Mouse (Mus musculus): Measurements from ENCODE around the gene Ezh2. TPM values are rescaled to one million over a fixed set of nuclear protein-coding genes. Genes with fewer than 3 reads are reported as not detected.
"Not testable (repeated sequence)": the region's sequence is repeated elsewhere in the genome, so short reads cannot be mapped to it uniquely, and the experiment has no call there.

Gene Ezh2
- 10 to 100 TPM; 12.1 to 12.9 TPM for total RNA-seq (2021)
- long read RNA-seq, experiment 1, partial matches to known transcripts = 1 of 2 reads
- long read RNA-seq, experiment 1, other reads (novel, unspliced or antisense) = 1 of 2 reads
- long read RNA-seq, experiment 2, partial matches to known transcripts = 0 of 2 reads
- long read RNA-seq, experiment 2, other reads (novel, unspliced or antisense) = 1 of 2 reads

GRCm38 (mm10) chr6:47594926-47595623 lies at the start of gene Ezh2:
Gene Ezh2 (minus strand): TSS chr6:47595341.
- DNase-seq (ENCODE audit: low spot score in 2 of 2) = peak; percentile 96 to 97

- no peak for DNase-seq (ENCODE audit: low spot score in 2 of 2)
Measured at GRCm38 (mm10) chr6:47636527-47637076, 41.5 kb upstream of the Ezh2 start.

- no peak for DNase-seq (ENCODE audit: low spot score in 2 of 2)
Measured at GRCm38 (mm10) chr6:47635995-47636526, 40.9 kb upstream of the Ezh2 start.

- no peak for DNase-seq (ENCODE audit: low spot score in 2 of 2)
Measured at GRCm38 (mm10) chr6:47635207-47635994, 40.3 kb upstream of the Ezh2 start.

GRCm38 (mm10) chr6:47633467-47633866 lies 38.3 kb upstream of the Ezh2 start:
- DNase-seq (ENCODE audit: low spot score in 2 of 2) = no peak

- not testable (repeated sequence) for DNase-seq (ENCODE audit: low spot score in 2 of 2)
Measured at GRCm38 (mm10) chr6:47630061-47630460, 34.9 kb upstream of the Ezh2 start.

GRCm38 (mm10) chr6:47627978-47628377 lies 32.8 kb upstream of the Ezh2 start:
- no peak for DNase-seq (ENCODE audit: low spot score in 2 of 2)

- DNase-seq (ENCODE audit: low spot score in 2 of 2) = not testable (repeated sequence)
Measured at GRCm38 (mm10) chr6:47626976-47627375, 31.8 kb upstream of the Ezh2 start.

GRCm38 (mm10) chr6:47621039-47621438 lies 25.9 kb upstream of the Ezh2 start:
- no peak for DNase-seq (ENCODE audit: low spot score in 2 of 2)

- DNase-seq (ENCODE audit: low spot score in 2 of 2) = not testable (repeated sequence)
Measured at GRCm38 (mm10) chr6:47608306-47608705, 13.2 kb upstream of the Ezh2 start.

- no peak for DNase-seq (ENCODE audit: low spot score in 2 of 2)
Measured at GRCm38 (mm10) chr6:47601931-47602330, 6.8 kb upstream of the Ezh2 start.

- no peak for DNase-seq (ENCODE audit: low spot score in 2 of 2)
Measured at GRCm38 (mm10) chr6:47595696-47596095, 555 bp upstream of the Ezh2 start.

- DNase-seq (ENCODE audit: low spot score in 2 of 2) = peak; percentile 43 to 62
Measured at GRCm38 (mm10) chr6:47594141-47594835, 853 bp downstream of the Ezh2 start.

GRCm38 (mm10) chr6:47593590-47593989 lies 1.6 kb downstream of the Ezh2 start:
- DNase-seq (ENCODE audit: low spot score in 2 of 2) = no peak

- DNase-seq (ENCODE audit: low spot score in 2 of 2) = not testable (repeated sequence)
Measured at GRCm38 (mm10) chr6:47587332-47587731, 7.8 kb downstream of the Ezh2 start.

GRCm38 (mm10) chr6:47572887-47573286 lies 22.3 kb downstream of the Ezh2 start:
- DNase-seq (ENCODE audit: low spot score in 2 of 2) = no peak

- no peak for DNase-seq (ENCODE audit: low spot score in 2 of 2)
Measured at GRCm38 (mm10) chr6:47565326-47566035, 29.7 kb downstream of the Ezh2 start.

GRCm38 (mm10) chr6:47561426-47561825 lies 33.7 kb downstream of the Ezh2 start:
- no peak for DNase-seq (ENCODE audit: low spot score in 2 of 2)

- DNase-seq (ENCODE audit: low spot score in 2 of 2) = no peak
Measured at GRCm38 (mm10) chr6:47560846-47561245, 34.3 kb downstream of the Ezh2 start.

- DNase-seq (ENCODE audit: low spot score in 2 of 2) = no peak
Measured at GRCm38 (mm10) chr6:47560407-47560806, 34.7 kb downstream of the Ezh2 start.

Data from left cerebral cortex, adult 18-20 months (tissue).